Mouse (Mus musculus): Measurements from ENCODE around the gene Gpr157.

The Gpr157 gene

GRCm38 (mm10) chr4:150070136-150070535, 17.0 kb upstream of the Gpr157 start:
- DNase-seq (ENCODE audit: low read depth, low spot score) = no peak

GRCm38 (mm10) chr4:150072416-150073101, 14.6 kb upstream of the Gpr157 start:
- no peak for DNase-seq (ENCODE audit: low read depth, low spot score)

GRCm38 (mm10) chr4:150073102-150073473, 14.1 kb upstream of the Gpr157 start:
- DNase-seq (ENCODE audit: low read depth, low spot score) = no peak

- DNase-seq (ENCODE audit: low read depth, low spot score) = no peak
Observed at GRCm38 (mm10) chr4:150075350-150075749, 11.8 kb upstream of the Gpr157 start.

GRCm38 (mm10) chr4:150076147-150076546, 11.0 kb upstream of the Gpr157 start:
- no peak for DNase-seq (ENCODE audit: low read depth, low spot score)

GRCm38 (mm10) chr4:150078646-150079045, 8.5 kb upstream of the Gpr157 start:
- no peak for DNase-seq (ENCODE audit: low read depth, low spot score)

- no peak for DNase-seq (ENCODE audit: low read depth, low spot score)
Observed at GRCm38 (mm10) chr4:150079244-150079643, 7.9 kb upstream of the Gpr157 start.

- no peak for DNase-seq (ENCODE audit: low read depth, low spot score)
Observed at GRCm38 (mm10) chr4:150080330-150080967, 6.7 kb upstream of the Gpr157 start.

GRCm38 (mm10) chr4:150085366-150085765, 1.8 kb upstream of the Gpr157 start:
- no peak for DNase-seq (ENCODE audit: low read depth, low spot score)

- DNase-seq (ENCODE audit: low read depth, low spot score) = no peak
Observed at GRCm38 (mm10) chr4:150086841-150087160, 364 bp upstream of the Gpr157 start.

- no peak for DNase-seq (ENCODE audit: low read depth, low spot score)
Observed at GRCm38 (mm10) chr4:150087890-150088530, 845 bp downstream of the Gpr157 start.

- DNase-seq (ENCODE audit: low read depth, low spot score) = no peak
Observed at GRCm38 (mm10) chr4:150089121-150089520, 2.0 kb downstream of the Gpr157 start.

GRCm38 (mm10) chr4:150091887-150092582, 4.9 kb downstream of the Gpr157 start:
- no peak for DNase-seq (ENCODE audit: low read depth, low spot score)

- no peak for DNase-seq (ENCODE audit: low read depth, low spot score)
Observed at GRCm38 (mm10) chr4:150092583-150092902, 5.4 kb downstream of the Gpr157 start.

GRCm38 (mm10) chr4:150093560-150094462, 6.6 kb downstream of the Gpr157 start:
- no peak for DNase-seq (ENCODE audit: low read depth, low spot score)

- DNase-seq (ENCODE audit: low read depth, low spot score) = no peak
Observed at GRCm38 (mm10) chr4:150094463-150094789, 7.3 kb downstream of the Gpr157 start.

GRCm38 (mm10) chr4:150096309-150096708, 9.1 kb downstream of the Gpr157 start:
- no peak for DNase-seq (ENCODE audit: low read depth, low spot score)

GRCm38 (mm10) chr4:150097847-150098246, 10.7 kb downstream of the Gpr157 start:
- no peak for DNase-seq (ENCODE audit: low read depth, low spot score)

GRCm38 (mm10) chr4:150098880-150099279, 11.7 kb downstream of the Gpr157 start:
- no peak for DNase-seq (ENCODE audit: low read depth, low spot score)

GRCm38 (mm10) chr4:150102822-150103221, 15.7 kb downstream of the Gpr157 start:
- DNase-seq (ENCODE audit: low read depth, low spot score) = no peak

- no peak for DNase-seq (ENCODE audit: low read depth, low spot score)
Observed at GRCm38 (mm10) chr4:150105671-150106070, 18.5 kb downstream of the Gpr157 start.

- no peak for DNase-seq (ENCODE audit: low read depth, low spot score)
Observed at GRCm38 (mm10) chr4:150106637-150107036, 19.5 kb downstream of the Gpr157 start.

All from telencephalon, adult 2 months (tissue).